Mouse (Mus musculus) forebrain, embryonic 11.5 days (tissue): ENCODE results near the gene Flot1. TPM values are rescaled to one million over a fixed set of nuclear protein-coding genes. Genes with fewer than 3 reads are reported as not detected.

Experiments
- ATAC-seq: fragments of 200-750 bp; cut with Nextera tagmentation; replicated peaks from 2 replicates; pipeline ENCODE4 v1.8.0; 2017; ENCODE audit warnings: moderate TSS enrichment; ENCODE audit not compliant: low FRiP score
- DNase-seq: peaks from one replicate; pipeline ENCODE4 v3.0.0-alpha.2; 2017; ENCODE audit warnings: low spot score
- H3K27ac ChIP-seq: fragments of 300-500 bp; sonication (generic); 2 replicates; pipeline ENCODE4 v1.5.1; 2014; ENCODE audit warnings: low read depth, low read length
- H3K27me3 ChIP-seq: fragments of 300-500 bp; sonication (generic); 2 replicates; pipeline ENCODE4 v1.6.1; 2014; ENCODE audit warnings: mild to moderate bottlenecking, low read length, mixed read lengths; ENCODE audit not compliant: control insufficient read depth, insufficient read depth
- H3K36me3 ChIP-seq: fragments of 300-500 bp; sonication (generic); 2 replicates; pipeline ENCODE4 v1.6.1; 2014; ENCODE audit warnings: mild to moderate bottlenecking, low read length, moderate library complexity, mixed read lengths; ENCODE audit not compliant: control insufficient read depth, insufficient read depth
- H3K4me1 ChIP-seq: fragments of 300-500 bp; sonication (generic); replicated peaks from 2 replicates; pipeline ENCODE4 v1.6.1; 2014; ENCODE audit warnings: low read length, mixed read lengths; ENCODE audit not compliant: control insufficient read depth, insufficient read depth
- H3K4me2 ChIP-seq: fragments of 300-500 bp; sonication (generic); 2 replicates; pipeline ENCODE4 v1.6.1; 2014; ENCODE audit warnings: low read depth, mild to moderate bottlenecking, low read length, moderate library complexity, mixed read lengths; ENCODE audit not compliant: severe bottlenecking
- H3K4me3 ChIP-seq: fragments of 300-500 bp; sonication (generic); 2 replicates; pipeline ENCODE4 v1.5.1; 2014; ENCODE audit warnings: low read depth, low read length
- H3K9ac ChIP-seq: fragments of 300-500 bp; sonication (generic); 2 replicates; pipeline ENCODE4 v1.6.1; 2014; ENCODE audit warnings: low read length
- H3K9me3 ChIP-seq: fragments of 300-500 bp; sonication (generic); 2 replicates; pipeline ENCODE4 v1.6.1; 2016; ENCODE audit warnings: low read length, mixed read lengths; ENCODE audit not compliant: control insufficient read depth
- WGBS: fragments of 180-500 bp; shearing (Covaris S2); extraction: QIAGEN DNeasy Blood & Tissue Kit; methylation state at CpG from one replicate; pipeline ENCODE4 v1.1.7; 2014; 5-methylcytosine and 5-hydroxymethylcytosine counted together
- microRNA-seq: library from miRNA; unstranded; fragments of <30 nt; microRNA quantifications from one replicate; pipeline ENCODE4, GENCODE M21; 2016; ENCODE audit not compliant: insufficient number of aligned reads
- polyA plus RNA-seq: library from polyadenylated mRNA; unstranded; fragments of >200 nt; fragmentation: Nextera tagmentation; extraction: Ambion mirVana; gene quantifications from 2 replicates; pipeline ENCODE4 v1.2.1, GENCODE M21; 2014

Flot1 gene
- polyA plus RNA-seq, 1 experiment from 2014 or later, result 48.5 TPM

GRCm38 (mm10) chr17:35870151-35870883 lies 47.3 kb downstream of the Flot1 start:
- Histone ChIP-seq H3K27me3 (no peaks in the 10 kb centered on the region), H3K4me3 (peak overlapping the region; percentile 67), H3K4me1 (peaks cover 22% of the 10 kb centered on the region), H3K27ac (0 out of 2 replicates have a peak overlapping the region, but pooled peaks have one; percentile 6), H3K9ac (peak overlapping the region; percentile 93; the same call in 1 of the 2 replicates), H3K4me2 (peak overlapping the region; percentile 95), H3K9me3 (peaks cover 2% of the 10 kb centered on the region; the same call in 1 of the 2 replicates), H3K36me3 (peaks cover 8% of the 10 kb centered on the region; the same call in 1 of the 2 replicates)
- ATAC-seq (no peak), DNase-seq (no peak)
- 71% methylated on average over 9 of the region's 9 CpGs for WGBS

- DNase-seq (peak; percentile 66), ATAC-seq (no peak)
- no peak overlapping the region for H3K4me3 ChIP-seq
- H3K4me2 ChIP-seq, result peak overlapping the region; percentile 95; the same call in 1 of the 2 replicates
- peaks cover 22% of the 10 kb centered on the region for H3K4me1 ChIP-seq
- H3K36me3 ChIP-seq, result peaks cover 8% of the 10 kb centered on the region; the same call in 1 of the 2 replicates
- no peak overlapping the region for H3K9ac ChIP-seq
- H3K9me3 ChIP-seq, result peaks cover 2% of the 10 kb centered on the region; the same call in 1 of the 2 replicates
- 88% methylated on average over 8 of the region's 8 CpGs for WGBS
- H3K27ac ChIP-seq, result 0 out of 2 replicates have a peak overlapping the region, but pooled peaks have one; percentile 6
- no peaks in the 10 kb centered on the region for H3K27me3 ChIP-seq
These were observed 48.1 kb downstream of the Flot1 start for GRCm38 (mm10) chr17:35870884-35871696.

DNA sequence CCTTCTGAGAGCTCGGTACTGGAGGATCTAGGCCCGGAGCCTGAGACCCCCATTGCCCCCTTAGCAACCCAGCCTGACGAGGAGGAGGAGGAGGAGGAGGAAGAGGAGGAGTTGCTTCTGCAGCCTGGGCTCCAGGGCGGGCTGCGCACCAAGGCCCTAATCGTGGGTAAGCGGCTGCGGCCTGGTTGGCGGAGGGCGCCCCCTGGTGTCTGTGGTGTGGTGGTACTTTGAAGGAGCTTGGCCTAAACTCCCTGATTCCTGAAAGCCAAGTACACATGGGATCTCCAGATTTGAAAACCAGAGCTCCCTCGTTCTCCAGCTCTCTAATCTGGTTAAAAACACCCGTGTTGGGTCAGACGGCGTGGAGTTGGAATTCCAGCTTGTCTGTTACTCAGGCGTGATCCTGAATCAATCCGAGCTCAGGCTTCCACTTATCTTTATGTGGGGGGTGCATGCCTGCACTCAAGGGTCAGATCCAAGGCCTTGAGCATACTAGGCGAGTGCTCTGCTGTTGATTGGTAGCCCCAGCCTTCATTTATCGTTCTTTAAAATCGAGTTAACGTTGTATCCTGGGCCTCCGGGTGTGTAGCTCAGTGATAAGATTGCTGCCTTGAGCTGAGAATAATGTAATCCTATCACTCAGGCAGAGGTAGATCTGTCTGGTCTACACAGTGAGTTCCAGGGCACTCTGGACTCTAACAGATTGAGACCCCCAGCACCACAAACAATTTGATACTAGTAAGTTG lies 50.9 kb downstream of the Flot1 start:
- 33% methylated on average over 21 of the region's 21 CpGs for WGBS
- Histone ChIP-seq H3K36me3 (peaks cover 8% of the 10 kb centered on the region; the same call in 1 of the 2 replicates), H3K4me1 (peaks cover 8% of the 10 kb centered on the region), H3K27ac (no peak overlapping the region), H3K9me3 (peaks cover 2% of the 10 kb centered on the region; the same call in 1 of the 2 replicates), H3K4me2 (no peak overlapping the region), H3K27me3 (no peaks in the 10 kb centered on the region), H3K9ac (no peak overlapping the region), H3K4me3 (no peak overlapping the region)
- DNase-seq, result peak; percentile 96
- peak; percentile 65; the same call in 1 of the 2 replicates for ATAC-seq

DNA sequence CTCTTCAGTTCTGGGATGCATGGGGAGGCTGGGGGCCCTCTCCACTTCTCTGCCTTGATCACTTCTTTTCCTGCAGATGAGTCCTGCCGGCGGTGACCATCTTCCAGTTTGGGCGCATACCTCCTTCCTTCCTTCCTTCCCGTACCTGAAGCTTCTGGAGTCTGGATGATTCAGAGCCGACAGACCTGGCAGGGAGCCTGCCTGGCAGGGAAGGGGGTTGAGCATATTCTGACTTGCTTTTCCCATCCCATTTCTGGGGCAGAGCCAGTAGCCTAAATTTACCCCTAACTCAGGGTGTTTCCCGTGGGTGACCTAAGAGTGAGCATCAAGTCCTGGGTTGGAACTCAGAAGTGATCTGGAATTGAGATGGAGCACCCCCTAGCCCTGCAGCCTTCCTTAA lies 51.7 kb downstream of the Flot1 start:
- no peak overlapping the region for H3K4me2 ChIP-seq
- 94% methylated on average over 6 of the region's 6 CpGs for WGBS
- ATAC-seq (no peak), DNase-seq (no peak)
- H3K27me3 ChIP-seq, result no peaks in the 10 kb centered on the region
- H3K9me3 ChIP-seq, result peaks cover 2% of the 10 kb centered on the region; the same call in 1 of the 2 replicates
- H3K9ac ChIP-seq, result no peak overlapping the region
- peaks cover 8% of the 10 kb centered on the region; the same call in 1 of the 2 replicates for H3K36me3 ChIP-seq
- no peak overlapping the region for H3K4me3 ChIP-seq
- peaks cover 5% of the 10 kb centered on the region for H3K4me1 ChIP-seq
- H3K27ac ChIP-seq, result no peak overlapping the region

GRCm38 (mm10) chr17:35879245-35880057 lies 56.4 kb downstream of the Flot1 start, which contains the start of gene Dhx16:
Gene Dhx16, plus strand, starts transcription at chr17:35879819.
- Histone ChIP-seq H3K27me3 (no peaks in the 10 kb centered on the region), H3K9me3 (no peaks in the 10 kb centered on the region), H3K36me3 (peaks cover 7% of the 10 kb centered on the region; the same call in 1 of the 2 replicates), H3K9ac (peak within 1 kb of the TSS; percentile 84), H3K4me1 (peaks cover 6% of the 10 kb centered on the region), H3K27ac (0 out of 2 replicates have a peak within 1 kb of the TSS, but pooled peaks have one; percentile 15), H3K4me2 (peak within 1 kb of the TSS; percentile 76), H3K4me3 (peak within 1 kb of the TSS; percentile 93)
- ATAC-seq, result peak; percentile 89
- peak; percentile 98 for DNase-seq
- WGBS, result 5% methylated on average over 65 of the region's 66 CpGs

Small RNAs within 50 kb of the gene (microRNA-seq; reads per million reads assigned to microRNA genes)
- not detected for gene Gm28033

Other genes with a start within 250 kb of the Flot1 start
- gene Sfta2, start 221.7 kb upstream of the Flot1 start, polyA plus RNA-seq, result not detected in 2 replicates
- gene Gm9573, start 196.6 kb upstream of the Flot1 start, polyA plus RNA-seq, result not detected in 2 replicates
- 0.07 and 0.13 TPM in 2 replicates for gene Mucl3, start 179.5 kb upstream of the Flot1 start, polyA plus RNA-seq
- gene Vars2, start 155.6 kb upstream of the Flot1 start, polyA plus RNA-seq, result 16.2 and 19.5 TPM in 2 replicates
- 41.2 and 47.4 TPM in 2 replicates for gene Gtf2h4, start 149.5 kb upstream of the Flot1 start, polyA plus RNA-seq
- gene Ddr1, start 118.6 kb upstream of the Flot1 start, polyA plus RNA-seq, result 130 and 144 TPM in 2 replicates
- gene Ier3, start 1.5 kb upstream of the Flot1 start, polyA plus RNA-seq, result 2.4 and 3.5 TPM in 2 replicates
- 1,583 and 1,671 TPM in 2 replicates for gene Tubb5, start 15.1 kb downstream of the Flot1 start, polyA plus RNA-seq
- 27.2 and 29.2 TPM in 2 replicates for gene Mdc1, start 18.3 kb downstream of the Flot1 start, polyA plus RNA-seq
- 65.7 and 68.8 TPM in 2 replicates for gene Nrm, start 38.1 kb downstream of the Flot1 start, polyA plus RNA-seq
- gene Ppp1r18, start 42.4 kb downstream of the Flot1 start, polyA plus RNA-seq, result 25.1 and 28.1 TPM in 2 replicates
- gene Dhx16, start 56.6 kb downstream of the Flot1 start, polyA plus RNA-seq, result 50.3 and 52.9 TPM in 2 replicates
- gene 2310061I04Rik, start 74.2 kb downstream of the Flot1 start, polyA plus RNA-seq, result 26.9 and 29.9 TPM in 2 replicates
- 213 and 224 TPM in 2 replicates for gene Atat1, start 86.8 kb downstream of the Flot1 start, polyA plus RNA-seq
- gene Mrps18b, start 93.2 kb downstream of the Flot1 start, polyA plus RNA-seq, result 66.1 and 66.8 TPM in 2 replicates
- 52.6 and 59.3 TPM in 2 replicates for gene Ppp1r10, start 93.2 kb downstream of the Flot1 start, polyA plus RNA-seq
- gene Abcf1, start 146.5 kb downstream of the Flot1 start, polyA plus RNA-seq, result 108 and 122 TPM in 2 replicates
- gene Gnl1, start 156.6 kb downstream of the Flot1 start, polyA plus RNA-seq, result 46.0 and 48.4 TPM in 2 replicates
- gene Prr3, start 157.0 kb downstream of the Flot1 start, polyA plus RNA-seq, result 50.8 and 54.4 TPM in 2 replicates
- gene H2-T24, start 197.3 kb downstream of the Flot1 start, polyA plus RNA-seq, result 3.5 and 4.3 TPM in 2 replicates
- 3.1 and 3.4 TPM in 2 replicates for gene H2-T23, start 209.6 kb downstream of the Flot1 start, polyA plus RNA-seq
- gene H2-T22, start 219.5 kb downstream of the Flot1 start, polyA plus RNA-seq, result 7.6 and 8.3 TPM in 2 replicates
- not detected in 2 replicates for gene Gm6034, start 219.7 kb downstream of the Flot1 start, polyA plus RNA-seq
- not detected in 2 replicates for gene Gm11127, start 235.1 kb downstream of the Flot1 start, polyA plus RNA-seq